Mouse (Mus musculus) heart, adult 9 months (tissue): ENCODE measurements at regions not wholly inside any gene's neighbourhood (a gene's known extent, or its start where the extent isn't known, plus 50 kb on each side); places are given as distances from the start of the nearest gene placed in this dataset.
"Not testable (repeated sequence)": the region's sequence is repeated elsewhere in the genome, so short reads cannot be mapped to it uniquely, and the experiment has no call there.

Experiments
- DNase-seq, 2 experiments: peaks; one replicate each; pipeline ENCODE4 v3.0.0; 2022; ENCODE audit warnings: low spot score in 2 of 2

DNA sequence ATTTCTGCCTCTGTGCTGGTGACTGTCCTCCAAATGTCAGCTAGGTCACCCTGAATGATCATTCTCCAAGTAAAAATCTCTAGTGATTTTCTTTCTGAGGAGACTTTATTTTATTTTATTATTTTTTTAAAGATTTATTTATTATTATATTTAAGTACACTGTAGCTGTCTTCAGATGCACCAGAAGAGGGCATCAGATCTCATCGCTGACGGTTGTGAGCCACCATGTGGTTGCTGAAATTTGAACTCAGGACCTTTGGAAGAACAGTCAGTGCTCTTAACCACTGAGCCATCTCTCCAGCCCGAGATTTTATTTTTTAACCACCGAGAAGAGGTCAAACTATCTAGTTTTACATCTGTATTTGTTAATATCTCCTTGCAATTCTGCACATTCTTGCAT, 50.5 kb upstream of the Slc44a3 start:
- DNase-seq: not testable (repeated sequence)
